Mouse (Mus musculus) thymus, postnatal 10 days (tissue): ENCODE results near the gene Ghr.

Experiments used
- DNase-seq, 2 experiments: peaks; one replicate each; pipeline ENCODE4 v3.0.0; 2021; ENCODE audit warnings: low spot score in 2 of 2

Ghr gene

DNA sequence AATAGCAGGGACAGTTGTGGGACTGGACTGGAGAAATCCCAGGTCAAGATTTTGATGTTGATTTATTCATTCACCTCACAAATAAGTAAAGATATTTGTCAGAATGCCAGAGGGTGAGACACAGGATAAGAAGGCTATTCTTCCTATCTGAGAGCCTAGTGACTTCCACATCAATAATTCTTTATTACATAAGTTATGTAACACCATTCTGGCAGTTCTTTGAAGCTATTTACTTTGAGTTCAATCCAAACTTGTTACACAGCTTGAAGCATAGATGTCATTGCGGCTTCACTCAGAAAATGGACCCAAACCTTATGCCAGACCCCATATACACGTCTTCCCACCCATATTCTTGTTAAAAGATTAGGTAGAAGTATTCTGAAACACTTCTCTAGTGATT is 133.7 kb downstream of the Ghr start:
- DNase-seq, result no peak

DNA sequence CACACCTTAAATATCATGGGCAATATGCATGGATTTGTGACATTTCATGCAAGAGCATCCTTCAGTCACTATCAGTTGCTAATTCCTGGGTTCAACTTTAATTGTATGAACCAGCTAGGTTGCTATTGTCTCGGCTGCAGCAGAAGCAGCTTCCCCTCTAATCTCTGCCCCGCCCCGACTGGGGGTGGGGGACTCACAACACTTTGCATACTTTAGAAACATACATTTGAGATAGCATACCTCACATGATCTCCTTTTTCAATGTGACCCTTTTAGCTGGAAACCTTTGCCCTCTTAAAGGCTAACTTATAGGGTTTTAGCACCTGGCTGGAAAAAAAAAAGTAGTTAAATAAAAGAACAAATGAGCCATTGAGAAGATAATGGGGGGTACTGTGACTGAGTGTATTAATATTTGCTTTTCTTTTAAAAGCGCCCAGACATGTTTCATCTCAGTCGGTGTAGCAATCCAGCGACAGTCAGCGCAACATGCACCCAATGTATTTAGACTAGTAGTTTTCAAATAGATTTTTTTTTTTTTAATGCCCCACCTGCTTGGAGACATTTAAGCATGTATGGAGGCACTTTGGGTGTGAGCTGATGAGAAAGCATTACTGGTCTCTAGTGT is 137.9 kb downstream of the Ghr start:
- no peak for DNase-seq

- no peak for DNase-seq
Measured at GRCm38 (mm10) chr15:3444448-3445020, 138.8 kb downstream of the Ghr start.

- DNase-seq, result peak in 1 of 2 experiments; percentile 16
Measured at GRCm38 (mm10) chr15:3441506-3442286, 141.6 kb downstream of the Ghr start.

DNA sequence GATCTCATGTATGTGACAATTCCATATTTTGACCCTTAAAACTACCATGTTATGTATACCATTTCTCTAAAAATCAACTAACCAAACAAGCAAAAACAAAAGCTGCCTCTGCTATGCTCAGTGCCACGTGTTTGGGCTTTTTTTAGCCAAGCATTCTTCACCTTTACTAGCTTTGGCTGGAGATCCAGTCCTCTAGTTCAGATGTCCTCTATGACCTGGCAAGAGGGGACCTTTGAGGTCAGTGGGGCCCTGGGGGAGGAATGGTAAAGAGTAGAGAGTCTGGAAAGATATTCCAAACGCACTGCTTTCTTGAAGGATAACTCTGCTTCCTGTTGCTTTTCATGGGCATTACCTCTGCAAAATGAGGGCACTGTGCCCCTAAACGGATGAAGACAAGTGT is 145.9 kb downstream of the Ghr start:
- DNase-seq, result no peak

DNA sequence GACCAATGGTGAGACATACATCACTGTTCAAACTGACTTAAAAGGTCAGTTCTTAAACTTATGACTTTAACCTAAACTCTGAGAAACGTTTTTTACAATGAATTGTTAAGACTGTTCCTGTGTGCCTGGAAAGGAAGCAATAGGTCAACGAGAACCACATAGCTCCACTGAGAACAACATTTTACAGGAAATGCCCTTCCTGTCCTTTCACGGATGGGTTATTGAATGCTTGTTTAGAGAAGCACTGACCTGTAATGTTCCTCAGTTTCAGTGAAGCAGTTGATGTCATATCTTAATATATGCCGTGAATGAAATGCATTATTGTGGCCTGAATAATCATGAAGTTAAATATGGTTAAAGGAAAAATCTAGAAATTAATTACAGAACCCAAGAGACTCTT is 147.7 kb downstream of the Ghr start:
- no peak for DNase-seq

DNA sequence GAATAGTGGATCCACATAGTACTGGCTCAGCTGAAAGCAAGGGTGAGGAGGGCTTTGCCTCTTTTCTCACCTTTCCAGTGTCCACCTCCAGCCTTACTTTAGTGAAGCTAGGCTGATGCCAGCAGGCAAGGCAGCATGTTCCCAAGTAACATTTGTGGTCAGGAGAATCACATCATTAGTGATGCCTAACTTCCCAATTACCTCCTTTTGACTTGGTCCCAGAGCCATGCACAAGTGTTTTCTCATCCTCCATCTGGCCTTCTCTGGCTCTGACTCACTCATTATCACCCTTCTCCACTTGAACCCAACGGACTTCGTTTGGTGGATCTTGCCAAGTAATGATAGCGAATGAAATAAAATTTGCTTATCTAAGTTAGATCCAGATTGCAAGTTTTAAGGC is 148.8 kb downstream of the Ghr start:
- DNase-seq, result no peak

DNA sequence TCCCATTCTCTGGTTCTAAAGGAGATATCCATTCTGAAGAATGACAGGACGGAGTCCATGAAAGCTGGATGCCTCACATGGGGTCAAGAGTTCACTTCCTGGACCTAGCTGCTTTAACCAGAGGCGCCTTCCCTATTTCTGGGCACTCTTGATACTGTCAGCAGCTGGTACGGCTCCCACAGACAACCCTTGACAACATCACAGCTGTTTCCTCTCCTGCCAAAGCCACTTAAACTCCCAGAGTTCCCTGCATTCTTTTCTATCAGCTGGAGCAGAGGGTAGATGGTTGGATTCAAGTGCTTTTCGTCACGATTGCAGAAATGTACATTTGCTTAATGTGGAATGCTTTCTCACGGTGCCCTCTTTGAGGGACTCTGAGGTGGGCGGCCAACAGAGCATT is 150.0 kb downstream of the Ghr start:
- DNase-seq, result no peak

DNA sequence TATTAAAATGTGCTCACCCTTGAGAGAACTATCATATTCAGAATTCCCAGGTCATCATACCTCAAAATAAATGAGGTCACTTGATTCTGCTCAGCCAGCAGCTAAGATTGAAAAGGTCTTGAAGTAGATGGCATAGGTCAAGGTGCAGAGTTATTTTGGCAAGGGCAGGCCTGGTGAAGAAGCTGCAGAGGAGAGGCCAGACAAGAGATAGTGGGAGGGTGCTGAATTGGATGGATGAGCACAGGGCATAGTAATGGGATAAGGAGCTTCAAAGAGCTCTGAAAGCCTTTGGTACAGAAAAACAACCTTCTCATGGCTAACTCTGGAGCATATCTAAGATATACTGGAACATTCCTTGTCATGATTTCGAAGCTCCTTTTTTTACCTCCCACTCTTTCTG is 150.5 kb downstream of the Ghr start:
- DNase-seq, result no peak

DNA sequence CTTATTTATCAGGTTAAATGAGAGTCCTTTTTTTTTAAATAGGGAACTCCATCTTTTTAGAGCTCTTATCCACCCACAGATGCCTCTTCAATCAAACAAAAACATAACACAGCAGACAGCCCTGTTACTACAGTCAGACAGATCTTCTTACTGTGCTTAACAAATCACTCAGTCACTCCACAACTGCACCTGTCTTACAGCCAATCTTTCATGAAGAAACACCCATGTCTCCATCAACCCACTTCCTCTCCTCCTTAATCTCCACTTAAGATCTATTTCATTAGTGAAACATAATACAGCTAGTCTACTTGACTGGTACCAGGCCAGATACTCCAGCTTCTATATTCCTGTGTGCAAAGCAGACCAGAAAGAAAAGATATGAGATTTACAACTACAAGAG is 153.9 kb downstream of the Ghr start:
- DNase-seq, result no peak

DNA sequence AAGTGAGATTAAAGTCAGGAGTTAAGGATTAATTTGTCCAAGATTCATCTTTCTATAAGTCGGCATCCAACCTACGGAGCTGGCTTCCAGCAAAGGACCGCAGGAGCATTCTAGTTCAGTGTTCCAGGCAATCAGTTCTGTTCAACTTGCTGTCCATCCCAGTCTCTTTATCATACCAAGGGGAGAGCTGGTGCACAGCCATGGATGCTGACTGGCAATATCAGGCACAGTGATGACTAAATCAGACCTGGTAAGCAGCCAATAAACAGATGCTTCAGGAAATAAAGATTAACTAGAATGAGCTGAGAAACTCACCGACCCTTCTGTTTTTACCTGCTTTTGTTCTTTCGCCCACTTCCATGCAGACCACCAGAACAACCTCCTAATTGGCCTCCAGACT is 154.3 kb downstream of the Ghr start:
- DNase-seq, result no peak

DNA sequence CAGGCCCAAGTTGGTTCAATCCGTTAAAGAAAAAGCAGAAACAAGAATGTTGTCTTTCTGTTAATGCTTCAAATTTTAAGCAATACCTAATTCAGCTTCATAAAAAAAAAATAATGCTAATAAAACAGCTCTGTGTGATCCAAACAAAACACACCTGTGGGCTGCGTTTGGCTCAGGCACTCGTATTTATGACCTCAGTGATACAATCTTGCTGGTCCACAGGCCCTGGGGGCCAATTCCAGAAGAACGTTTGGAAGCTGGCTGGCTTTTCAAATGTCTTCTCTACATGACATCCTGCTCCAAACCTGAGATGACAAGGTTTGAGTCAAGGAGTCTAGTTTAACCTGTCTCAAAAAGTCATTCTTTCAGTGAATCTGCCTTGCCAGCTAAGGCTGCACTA is 156.9 kb downstream of the Ghr start:
- DNase-seq, result no peak

GRCm38 (mm10) chr15:3423177-3423576 is 160.1 kb downstream of the Ghr start:
- DNase-seq, result no peak

DNA sequence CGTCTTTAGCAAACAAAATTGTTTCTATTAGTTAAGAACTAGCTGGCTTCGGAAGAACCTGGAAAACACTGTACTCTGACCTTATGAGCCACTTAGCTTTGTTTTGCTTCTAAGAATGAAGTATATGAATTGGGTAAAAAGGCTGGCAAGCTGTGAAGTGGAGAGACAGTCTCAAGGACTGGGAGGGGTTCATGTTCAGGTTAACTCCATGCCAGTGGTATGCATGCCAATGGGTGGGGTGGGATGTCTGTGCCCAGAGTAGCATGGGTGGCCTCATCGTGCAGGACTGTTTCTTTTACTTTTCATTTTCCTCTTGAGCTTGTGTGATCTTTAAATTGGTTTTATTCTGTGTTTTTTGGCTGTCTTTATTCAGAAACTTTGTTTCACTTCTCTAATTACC is 165.6 kb downstream of the Ghr start:
- no peak for DNase-seq

GRCm38 (mm10) chr15:3413103-3413502 is 170.2 kb downstream of the Ghr start:
- DNase-seq, result no peak

GRCm38 (mm10) chr15:3408478-3408877 is 174.8 kb downstream of the Ghr start:
- no peak for DNase-seq

DNA sequence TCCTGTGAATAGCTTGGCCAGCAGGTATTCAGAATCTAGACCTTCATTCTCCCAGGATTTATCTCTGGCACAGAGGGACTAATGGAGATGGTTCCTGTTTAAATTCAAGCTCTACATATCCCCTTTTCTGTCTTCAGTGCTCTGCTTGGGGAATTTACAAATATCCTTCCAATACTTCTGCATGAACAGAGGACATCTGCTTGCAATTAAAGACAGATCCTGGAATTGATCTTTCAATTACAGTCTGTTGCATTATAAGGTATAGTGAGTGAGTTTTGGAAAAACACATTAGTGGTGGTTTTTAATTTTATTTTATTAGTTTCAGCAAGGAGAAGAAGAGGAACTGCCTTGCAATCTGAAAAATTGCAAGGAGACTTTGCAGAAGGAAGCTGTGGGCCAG is 184.1 kb downstream of the Ghr start:
- no peak for DNase-seq

DNA sequence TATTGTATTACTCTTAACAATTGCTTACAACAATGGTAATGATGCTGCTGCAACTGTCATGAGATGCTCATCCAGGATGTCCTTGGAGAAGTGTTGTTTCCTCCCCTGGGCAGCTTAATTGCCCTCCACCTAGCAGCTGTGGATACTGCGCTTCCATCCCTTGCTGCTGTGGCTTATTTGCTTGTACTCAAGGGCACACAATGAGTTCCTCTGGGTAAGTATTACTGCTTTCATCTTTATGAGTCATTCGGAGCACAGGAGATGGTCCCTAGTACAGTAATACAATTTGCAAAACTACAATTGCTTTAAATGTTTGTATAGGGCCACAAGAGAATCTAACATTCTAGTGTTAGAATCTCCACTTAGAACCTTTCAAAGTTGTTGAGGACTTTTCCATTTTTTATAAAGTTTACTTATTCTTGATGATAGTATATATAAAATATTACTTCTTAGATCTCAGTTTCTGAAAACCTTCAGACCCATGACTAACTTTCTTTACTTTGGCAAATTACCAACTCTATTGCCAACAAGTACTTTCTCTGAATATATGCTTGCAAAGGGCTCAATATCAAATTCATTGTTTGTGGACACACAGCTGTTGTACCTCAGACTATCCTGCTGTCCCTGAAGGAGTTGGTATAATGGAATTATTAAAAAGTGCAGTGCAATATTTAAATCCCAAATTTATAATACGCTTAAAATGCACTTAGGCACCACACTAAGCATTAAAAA is 185.8 kb downstream of the Ghr start:
- no peak for DNase-seq

GRCm38 (mm10) chr15:3396149-3396548 is 187.1 kb downstream of the Ghr start:
- DNase-seq, result no peak

DNA sequence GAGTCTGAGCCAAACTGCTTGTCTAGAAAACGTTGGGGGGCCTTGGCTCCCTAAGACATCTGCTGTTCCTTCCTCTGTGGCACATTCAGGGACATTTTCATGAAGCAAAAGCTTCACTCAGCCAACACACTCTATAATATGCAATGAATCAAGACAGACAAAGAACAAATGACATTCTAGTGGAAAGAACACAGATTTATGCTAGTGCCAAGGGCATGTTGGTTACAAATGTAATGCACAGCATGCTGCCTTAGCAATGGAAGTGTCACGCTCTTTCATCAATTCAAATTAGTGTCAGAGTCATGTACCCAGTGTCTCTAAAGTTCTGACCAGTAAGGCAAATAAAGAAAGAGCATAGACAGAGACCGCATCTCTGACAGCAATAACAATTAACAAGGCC is 187.6 kb downstream of the Ghr start:
- DNase-seq, result no peak

DNA sequence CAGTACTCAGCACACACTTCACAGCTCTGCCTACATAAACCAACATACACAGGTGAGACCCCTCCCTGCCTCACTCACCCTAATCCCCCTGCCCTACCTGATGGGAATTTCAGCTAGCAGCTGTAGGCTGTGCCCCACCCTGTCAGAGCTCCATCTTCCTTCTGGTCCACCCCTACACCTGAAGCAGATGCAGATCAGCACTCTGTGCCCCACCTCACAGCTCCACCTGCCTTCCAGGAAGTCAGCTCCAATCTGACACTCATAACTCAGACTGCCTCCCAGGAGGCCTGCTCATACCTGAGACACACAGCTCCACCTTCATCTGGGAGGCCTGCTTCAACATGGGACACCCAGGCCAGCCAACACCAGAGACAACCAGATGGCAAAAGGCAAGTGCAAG is 192.6 kb downstream of the Ghr start:
- DNase-seq, result no peak

DNA sequence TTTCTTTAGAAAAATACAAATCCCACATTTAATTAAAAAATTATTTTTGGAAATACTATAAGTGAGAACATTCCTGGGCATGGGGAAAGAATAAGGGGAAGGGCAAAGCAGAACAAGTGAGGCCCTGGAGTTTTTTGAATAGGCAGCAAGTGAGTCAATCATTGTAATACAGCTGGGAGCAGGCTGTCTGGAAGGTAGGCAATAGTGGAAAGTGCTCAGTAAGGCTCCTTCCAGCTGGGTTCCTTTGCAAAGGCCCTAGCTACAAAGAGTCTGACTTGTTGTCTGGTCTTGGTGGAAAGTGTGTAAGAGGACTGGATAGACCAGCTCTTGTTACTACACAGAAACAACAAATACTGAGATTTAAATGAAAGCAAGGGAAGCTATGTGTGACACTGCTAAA is 194.3 kb downstream of the Ghr start:
- DNase-seq, result no peak

GRCm38 (mm10) chr15:3388485-3388884 is 194.8 kb downstream of the Ghr start:
- DNase-seq, result no peak
